Mouse (Mus musculus) lung, postnatal 10 days (tissue): ENCODE results near the gene Dgat2.

Experiments
- DNase-seq: peaks from one replicate; pipeline ENCODE4 v3.0.0; 2021

Dgat2 gene

GRCm38 (mm10) chr7:99182432-99183172 lies at the start of gene Dgat2:
Gene Dgat2 (minus strand): TSS chr7:99182719.
- peak; percentile 91 for DNase-seq

GRCm38 (mm10) chr7:99230061-99230747 lies 47.7 kb upstream of the Dgat2 start:
- DNase-seq: peak; percentile 30

- peak; percentile 73 for DNase-seq
These were observed 46.9 kb upstream of the Dgat2 start for GRCm38 (mm10) chr7:99229411-99229810.

GRCm38 (mm10) chr7:99228825-99229224 lies 46.3 kb upstream of the Dgat2 start:
- DNase-seq: no peak

GRCm38 (mm10) chr7:99227267-99227666 lies 44.7 kb upstream of the Dgat2 start:
- no peak for DNase-seq

- no peak for DNase-seq
These were observed 44.1 kb upstream of the Dgat2 start for GRCm38 (mm10) chr7:99226662-99227061.

GRCm38 (mm10) chr7:99225421-99225820 lies 42.9 kb upstream of the Dgat2 start:
- DNase-seq: no peak

GRCm38 (mm10) chr7:99224648-99225190 lies 42.2 kb upstream of the Dgat2 start:
- DNase-seq: no peak

- no peak for DNase-seq
These were observed 41.7 kb upstream of the Dgat2 start for GRCm38 (mm10) chr7:99224225-99224624.

- DNase-seq: peak; percentile 90
These were observed 35.0 kb upstream of the Dgat2 start for GRCm38 (mm10) chr7:99217338-99218074.

GRCm38 (mm10) chr7:99215347-99215855 lies 32.9 kb upstream of the Dgat2 start:
- peak; percentile 73 for DNase-seq

- DNase-seq: no peak
These were observed 32.2 kb upstream of the Dgat2 start for GRCm38 (mm10) chr7:99214621-99215185.

- no peak for DNase-seq
These were observed 31.2 kb upstream of the Dgat2 start for GRCm38 (mm10) chr7:99213686-99214085.

- DNase-seq: no peak
These were observed 30.5 kb upstream of the Dgat2 start for GRCm38 (mm10) chr7:99213056-99213455.

GRCm38 (mm10) chr7:99208704-99209103 lies 26.2 kb upstream of the Dgat2 start:
- no peak for DNase-seq

- DNase-seq: no peak
These were observed 23.8 kb upstream of the Dgat2 start for GRCm38 (mm10) chr7:99206364-99206763.

- DNase-seq: no peak
These were observed 19.6 kb upstream of the Dgat2 start for GRCm38 (mm10) chr7:99202163-99202562.

GRCm38 (mm10) chr7:99200290-99200689 lies 17.8 kb upstream of the Dgat2 start:
- no peak for DNase-seq

- DNase-seq: no peak
These were observed 17.1 kb upstream of the Dgat2 start for GRCm38 (mm10) chr7:99199451-99200175.

- DNase-seq: no peak
These were observed 16.3 kb upstream of the Dgat2 start for GRCm38 (mm10) chr7:99198811-99199210.

- no peak for DNase-seq
These were observed 12.0 kb upstream of the Dgat2 start for GRCm38 (mm10) chr7:99194511-99194910.

- DNase-seq: no peak
These were observed 11.4 kb upstream of the Dgat2 start for GRCm38 (mm10) chr7:99193926-99194325.
